Mouse (Mus musculus) G1E (cell line): ENCODE results near the gene Ccdc13. TPM values are rescaled to one million over a fixed set of nuclear protein-coding genes. Genes with fewer than 3 reads are reported as not detected.
A peak's percentile ranks its signal among the peaks of the same experiment; 100 is the strongest.

Experiments
- ATAC-seq: 2 replicates; pipeline ENCODE4 v1.8.0; 2016; ENCODE audit warnings: mild to moderate bottlenecking; ENCODE audit not compliant: insufficient number of reproducible peaks, poor library complexity, low FRiP score, severe bottlenecking; ENCODE audit errors: extremely low read depth
- DNase-seq: peaks from one replicate; pipeline ENCODE4 v3.0.0; 2012; ENCODE audit warnings: low spot score
- H3K27me3 ChIP-seq: 2 replicates; pipeline ENCODE4 v1.6.1; 2012; ENCODE audit warnings: mild to moderate bottlenecking, low read length, inconsistent platforms; ENCODE audit not compliant: insufficient read depth
- H3K36me3 ChIP-seq: replicated peaks from 2 replicates; pipeline ENCODE3; 2012; ENCODE audit warnings: mild to moderate bottlenecking, inconsistent platforms
- H3K4me1 ChIP-seq: 2 replicates; pipeline ENCODE4 v1.6.1; 2012; ENCODE audit warnings: low read depth, low read length, inconsistent platforms, mixed read lengths; ENCODE audit not compliant: insufficient read depth
- H3K4me3 ChIP-seq: 2 replicates; pipeline ENCODE4 v1.5.1; 2012; ENCODE audit warnings: low read depth, mild to moderate bottlenecking, inconsistent platforms, low read length, moderate library complexity, mixed read lengths
- H3K9me3 ChIP-seq: replicated peaks from 2 replicates; pipeline ENCODE4 v1.6.1; 2012; ENCODE audit warnings: inconsistent platforms
- CTCF ChIP-seq: IDR thresholded peaks from 2 replicates; pipeline ENCODE4 v1.5.1; 2012; ENCODE audit warnings: low read depth, low read length, inconsistent platforms, mixed read lengths
- GATA1 ChIP-seq: IDR thresholded peaks from 2 replicates; pipeline ENCODE4 v1.6.1; 2012; ENCODE audit warnings: borderline replicate concordance, low read length, inconsistent platforms, mixed read lengths
- GATA2 ChIP-seq: IDR thresholded peaks from 2 replicates; pipeline ENCODE4 v1.6.1; 2012; ENCODE audit warnings: low read depth, low read length, inconsistent platforms, borderline replicate concordance
- POLR2AphosphoS5 ChIP-seq: IDR thresholded peaks from 2 replicates; pipeline ENCODE4 v1.6.1; 2012; ENCODE audit warnings: low read depth, low read length, inconsistent platforms; ENCODE audit not compliant: insufficient replicate concordance
- TAL1 ChIP-seq: conservative IDR thresholded peaks from 2 replicates; pipeline ENCODE4 v1.6.1; 2012; ENCODE audit warnings: low read depth, low read length, inconsistent platforms, mixed read lengths
- polyA plus RNA-seq: library from polyadenylated mRNA; stranded (reverse); fragments of >175 nt; gene quantifications from 2 replicates; pipeline ENCODE4 v1.2.3, GENCODE M21; 2012
- total RNA-seq, 2 experiments: library from RNA; stranded (forward) in 1 of 2; stranded (reverse) in 1 of 2; fragments of 200-1000 nt in 1 of 2; fragments of >200 nt in 1 of 2; fragmentation: Nextera tagmentation in 1 of 2; gene quantifications; 2 replicates each; pipeline ENCODE4 v1.2.3; 2014 to 2017

The Ccdc13 gene
- not detected in 2 replicates for total RNA-seq (2014; fragmentation: Nextera tagmentation)
- 0.33 TPM in 1 of 2 replicates, not detected in the other for total RNA-seq (2017)
- 0.09 TPM in 1 of 2 replicates, not detected in the other for polyA plus RNA-seq

- Histone ChIP-seq H3K9me3 (peaks cover 12% of the 10 kb centered on the region), H3K4me1 (no peaks in the 10 kb centered on the region), H3K4me3 (no peak within 1 kb of the TSS), H3K36me3 (peaks cover 7% of the 10 kb centered on the region), H3K27me3 (peaks cover 19% of the 10 kb centered on the region; the same call in 1 of the 2 replicates)
- ATAC-seq (no peak), DNase-seq (no peak)
- TF ChIP-seq CTCF: no peak
Observed at GRCm38 (mm10) chr9:121838829-121839621, at the start of gene Ccdc13. Gene Ccdc13, minus strand, starts transcription at chr9:121839461.

DNA sequence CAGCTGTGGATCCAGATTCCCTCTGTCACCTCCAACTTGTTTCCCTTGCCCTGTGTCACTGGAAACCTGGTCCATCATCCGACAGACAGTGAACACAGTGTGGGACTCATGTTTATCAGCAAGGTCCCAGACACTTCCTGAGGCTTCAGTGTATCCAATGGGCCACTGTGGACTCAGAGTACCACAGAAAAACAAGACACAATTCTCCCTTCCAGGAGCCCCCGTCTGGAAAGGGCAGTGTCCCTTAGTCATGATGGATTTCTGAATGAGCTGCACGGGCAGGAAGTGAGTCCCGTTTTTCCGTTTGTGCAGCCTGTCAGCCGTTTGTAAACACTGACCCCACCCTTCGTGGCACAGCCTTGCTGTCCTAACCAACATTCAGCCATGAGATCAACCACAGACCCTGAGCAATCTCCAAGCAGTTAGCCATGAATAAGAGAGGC lies 42.8 kb upstream of the Ccdc13 start:
- Histone ChIP-seq H3K9me3 (no peaks in the 10 kb centered on the region), H3K4me3 (peak overlapping the region; percentile 43; the same call in 1 of the 2 replicates), H3K4me1 (peaks cover 14% of the 10 kb centered on the region), H3K36me3 (no peaks in the 10 kb centered on the region), H3K27me3 (peaks cover 7% of the 10 kb centered on the region)
- no peak for TF ChIP-seq GATA2
- no peak for TF ChIP-seq POLR2AphosphoS5
- TF ChIP-seq GATA1: no peak
- TF ChIP-seq CTCF: no peak
- no peak for TF ChIP-seq TAL1
- ATAC-seq (no peak), DNase-seq (no peak)

DNA sequence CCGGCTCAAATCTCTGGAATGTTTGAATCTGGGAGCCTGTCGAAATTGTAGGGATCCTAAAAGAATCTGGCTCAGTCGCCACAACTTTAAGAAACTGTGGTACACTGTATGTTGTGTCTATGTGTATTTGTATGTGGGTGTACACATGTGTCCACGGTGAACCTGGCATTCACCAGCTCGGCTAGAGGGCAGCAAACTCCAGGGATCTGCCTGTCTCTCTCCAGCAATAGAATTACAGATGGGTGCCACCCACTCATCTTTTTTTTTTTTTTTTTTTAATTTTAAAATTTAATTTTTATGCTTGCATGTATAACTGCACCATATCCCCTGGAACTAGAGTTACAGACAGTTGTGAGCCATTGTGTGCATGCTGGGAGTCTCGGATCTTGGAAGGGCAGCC lies 42.0 kb upstream of the Ccdc13 start:
- Histone ChIP-seq H3K4me3 (no peak overlapping the region), H3K36me3 (no peaks in the 10 kb centered on the region), H3K4me1 (peaks cover 14% of the 10 kb centered on the region), H3K9me3 (no peaks in the 10 kb centered on the region), H3K27me3 (peaks cover 13% of the 10 kb centered on the region)
- ATAC-seq (no peak), DNase-seq (no peak)
- TF ChIP-seq POLR2AphosphoS5: no peak
- no peak for TF ChIP-seq CTCF
- TF ChIP-seq TAL1: no peak
- no peak for TF ChIP-seq GATA2
- no peak for TF ChIP-seq GATA1

- H3K4me1 ChIP-seq: peaks cover 14% of the 10 kb centered on the region
- peaks cover 13% of the 10 kb centered on the region for H3K27me3 ChIP-seq
- TF ChIP-seq GATA1 (no peak), POLR2AphosphoS5 (no peak), CTCF (peak; percentile 53; the same call in 1 of the 2 replicates), GATA2 (no peak), TAL1 (no peak)
- no peaks in the 10 kb centered on the region for H3K36me3 ChIP-seq
- no peak overlapping the region for H3K4me3 ChIP-seq
- no peaks in the 10 kb centered on the region for H3K9me3 ChIP-seq
- no peak for ATAC-seq
- peak; percentile 22 for DNase-seq
Observed at GRCm38 (mm10) chr9:121880840-121881239, 41.6 kb upstream of the Ccdc13 start.

DNA sequence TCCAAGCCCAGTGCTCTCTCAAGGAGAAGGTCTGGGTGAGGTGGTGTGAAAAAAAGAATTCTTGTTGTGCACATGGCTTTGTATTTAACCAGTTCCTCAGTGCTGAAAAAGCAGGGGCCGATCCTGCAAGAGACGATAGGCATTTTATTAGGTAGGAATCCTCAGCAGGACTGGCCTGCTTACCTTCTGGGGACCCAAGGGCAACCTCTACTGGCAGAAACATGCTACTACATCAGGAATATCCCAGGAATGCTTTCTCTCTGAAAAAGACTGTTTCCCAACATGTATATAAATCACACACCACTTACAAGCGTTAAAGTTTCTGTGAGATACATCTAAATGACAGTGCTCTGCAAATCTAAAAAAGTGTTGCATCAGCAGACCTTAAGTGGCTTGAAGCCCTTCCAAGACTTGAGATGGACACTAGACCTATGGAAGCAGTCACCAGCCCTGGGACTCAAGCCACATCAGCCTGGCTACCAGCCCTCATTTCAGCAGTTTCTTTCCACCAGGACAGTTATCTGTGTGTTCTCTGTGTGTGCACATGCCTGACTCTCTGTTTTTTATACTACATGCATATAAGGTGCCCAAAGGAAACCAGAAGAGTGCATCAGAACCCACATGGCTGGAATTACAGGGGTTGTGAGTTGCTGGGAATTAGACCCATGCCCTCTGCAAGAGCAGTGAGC lies 37.9 kb upstream of the Ccdc13 start:
- Histone ChIP-seq H3K27me3 (peaks cover 13% of the 10 kb centered on the region), H3K36me3 (no peaks in the 10 kb centered on the region), H3K4me1 (peaks cover 12% of the 10 kb centered on the region), H3K4me3 (no peak overlapping the region), H3K9me3 (no peaks in the 10 kb centered on the region)
- TF ChIP-seq CTCF: peak; percentile 82; the same call in 1 of the 2 replicates
- TF ChIP-seq GATA2: no peak
- ATAC-seq (no peak; the same call in 1 of the 2 replicates), DNase-seq (peak; percentile 32)

- TF ChIP-seq GATA2 (no peak), CTCF (no peak), TAL1 (no peak), GATA1 (no peak), POLR2AphosphoS5 (no peak)
- Histone ChIP-seq H3K9me3 (no peaks in the 10 kb centered on the region), H3K27me3 (peaks cover 24% of the 10 kb centered on the region), H3K4me1 (no peaks in the 10 kb centered on the region), H3K36me3 (no peaks in the 10 kb centered on the region), H3K4me3 (no peak overlapping the region)
- no peak for DNase-seq
- no peak for ATAC-seq
Observed at GRCm38 (mm10) chr9:121873578-121873977, 34.3 kb upstream of the Ccdc13 start.

GRCm38 (mm10) chr9:121872062-121872683 lies 32.9 kb upstream of the Ccdc13 start:
- Histone ChIP-seq H3K9me3 (no peaks in the 10 kb centered on the region), H3K4me3 (no peak overlapping the region), H3K4me1 (no peaks in the 10 kb centered on the region), H3K27me3 (peaks cover 29% of the 10 kb centered on the region), H3K36me3 (no peaks in the 10 kb centered on the region)
- TF ChIP-seq GATA2 (no peak), TAL1 (no peak), CTCF (no peak), POLR2AphosphoS5 (no peak), GATA1 (no peak)
- ATAC-seq (no peak), DNase-seq (no peak)
